Mouse (Mus musculus) right cerebral cortex, postnatal 4 days (tissue): Measurements from ENCODE around the gene Ccdc18.
"Not testable (repeated sequence)": the region's sequence is repeated elsewhere in the genome, so short reads cannot be mapped to it uniquely, and the experiment has no call there.

Experiments used
- DNase-seq: peaks from one replicate; pipeline ENCODE4 v3.0.0-alpha.2; 2022

Ccdc18 gene

DNA sequence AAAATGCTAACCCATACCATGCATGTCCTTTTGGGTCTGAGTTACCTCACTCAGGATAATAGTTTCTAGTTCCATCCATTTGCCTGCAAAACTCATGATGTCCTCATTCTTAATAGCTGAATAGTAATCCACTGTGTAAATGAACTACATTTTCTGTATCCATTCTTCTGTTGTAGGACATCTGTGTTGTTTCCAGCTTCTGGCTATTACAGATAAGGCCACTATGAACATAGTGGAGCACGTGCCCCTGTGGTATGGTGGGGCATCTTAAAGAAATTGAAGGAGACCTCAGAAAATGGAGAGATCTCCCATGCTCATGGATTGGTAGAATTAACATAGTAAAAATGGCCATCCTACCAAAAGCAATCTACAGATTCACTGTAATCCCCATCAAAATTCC, 131.1 kb downstream of the Ccdc18 start:
- DNase-seq = not testable (repeated sequence)

- DNase-seq = no peak
Measured at GRCm38 (mm10) chr5:108266990-108267389, 134.3 kb downstream of the Ccdc18 start.

DNA sequence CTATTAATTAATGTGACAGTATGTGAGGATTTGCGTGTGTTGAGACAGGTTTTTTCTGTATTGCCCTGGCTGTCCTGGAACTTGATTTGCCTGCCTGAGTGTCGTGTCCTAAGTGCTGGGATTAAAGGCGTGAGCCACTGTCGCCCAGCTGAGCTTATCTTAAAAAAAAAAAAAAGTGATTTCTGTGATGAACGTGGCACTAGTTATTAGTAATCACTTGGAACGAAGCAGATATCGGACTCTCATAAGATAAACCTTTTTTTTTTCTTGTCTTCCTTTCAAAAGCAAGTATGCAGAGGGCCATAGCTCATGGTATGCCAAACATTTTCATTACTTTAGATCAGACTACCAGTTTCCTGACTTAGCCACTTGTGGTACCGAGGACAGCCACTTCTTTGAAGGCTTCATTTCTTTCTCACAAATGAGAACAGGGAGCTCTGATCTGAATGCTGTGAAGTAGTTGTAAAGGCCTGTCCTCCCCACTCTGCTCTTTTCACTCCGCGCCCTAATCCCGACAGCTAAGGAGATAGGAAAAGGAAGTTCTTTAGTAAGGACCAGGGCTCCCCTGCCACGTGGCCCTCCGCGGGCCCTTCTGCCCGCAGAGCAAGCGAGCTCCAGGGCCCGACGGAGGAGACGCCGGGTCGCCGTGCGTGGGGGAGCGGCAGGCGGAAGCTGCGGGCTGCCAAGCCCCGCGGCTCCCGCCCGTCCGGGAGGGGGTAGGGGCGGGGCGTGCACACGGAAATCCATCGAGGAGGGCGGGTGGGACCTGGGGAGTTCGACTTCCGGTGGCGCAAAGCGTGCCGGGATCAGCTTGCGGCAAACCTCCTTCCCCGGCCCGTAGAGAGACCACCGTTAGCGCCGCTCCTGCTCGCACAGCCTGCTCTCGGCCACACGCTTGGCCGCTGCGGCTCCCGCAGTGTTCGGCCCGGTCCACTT, 135.7 kb downstream of the Ccdc18 start, which contains the start of gene Dr1:
Gene Dr1, plus strand, starts transcription at position 771 of the 936 bp plus-strand sequence.
- peak; percentile 85 for DNase-seq

- DNase-seq = no peak
Measured at GRCm38 (mm10) chr5:108269063-108269810, 136.6 kb downstream of the Ccdc18 start.

GRCm38 (mm10) chr5:108269811-108270151, 137.1 kb downstream of the Ccdc18 start:
- DNase-seq = no peak

DNA sequence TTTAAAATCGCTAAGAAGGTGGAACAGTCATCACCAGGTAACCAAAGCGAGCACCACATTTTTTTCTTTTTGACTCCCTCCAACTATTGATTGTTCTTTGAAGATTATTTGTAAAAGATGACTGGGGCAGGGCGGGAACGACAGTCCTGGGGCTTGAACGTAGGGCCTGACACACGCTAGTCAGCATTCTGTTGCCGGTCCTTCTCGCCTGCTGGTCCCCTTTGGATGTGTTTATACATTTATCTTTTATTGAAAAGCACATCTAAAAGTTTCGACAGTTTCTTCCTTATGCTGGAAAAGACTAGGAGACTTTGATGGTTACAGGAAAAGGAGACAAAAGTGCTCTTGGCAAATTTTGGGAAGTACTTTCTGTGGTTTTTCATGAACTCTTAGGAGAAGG, 137.7 kb downstream of the Ccdc18 start:
- no peak for DNase-seq

DNA sequence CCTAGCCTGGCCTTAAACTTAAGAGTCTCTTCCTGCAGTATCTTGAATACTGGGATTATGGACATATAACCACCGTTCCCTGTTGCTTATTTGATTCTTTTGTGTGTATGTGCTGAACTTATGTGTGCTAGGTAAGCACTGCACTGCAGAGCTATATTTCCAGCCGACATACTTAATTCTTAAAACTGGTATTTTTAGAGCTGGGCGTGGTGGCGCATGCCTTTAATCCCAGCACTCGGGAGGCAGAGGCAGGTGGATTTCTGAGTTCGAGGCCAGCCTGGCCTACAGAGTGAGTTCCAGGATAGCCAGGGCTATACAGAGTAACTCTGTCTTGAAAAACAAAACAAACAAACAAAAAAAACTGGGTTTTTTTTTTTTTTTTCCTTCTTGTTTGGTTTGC, 138.7 kb downstream of the Ccdc18 start:
- not testable (repeated sequence) for DNase-seq
